Mouse (Mus musculus) right cerebral cortex, adult 2 months (tissue): ENCODE measurements at regions not wholly inside any gene's neighbourhood (a gene's known extent, or its start where the extent isn't known, plus 50 kb on each side); places are given as distances from the start of the nearest gene placed in this dataset.

ENCODE experiments used
- DNase-seq, 2 experiments: peaks; one replicate each; pipeline ENCODE4 v3.0.0; 2021 to 2022; ENCODE audit warnings: low spot score in 2 of 2

DNA sequence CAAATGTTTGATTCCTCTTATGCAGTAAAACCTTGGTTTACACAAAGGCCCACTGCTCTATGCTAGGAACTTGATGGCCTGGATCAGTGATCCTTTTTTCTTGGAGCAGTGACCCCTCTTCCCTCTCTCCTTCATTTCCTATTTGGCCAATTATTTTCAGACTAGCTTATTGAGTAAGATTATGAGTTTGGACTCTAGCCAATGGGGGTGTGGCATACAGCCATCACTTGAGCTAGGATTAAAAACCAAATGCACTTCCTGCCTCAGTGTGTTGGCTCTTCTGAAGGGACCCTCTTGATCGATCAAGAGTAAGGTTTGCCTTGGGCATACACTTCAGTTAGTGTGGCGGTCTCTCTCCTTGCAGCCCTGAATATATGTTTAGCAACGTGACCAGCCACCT, 1172.6 kb upstream of the Gulo start:
- DNase-seq = no peak

DNA sequence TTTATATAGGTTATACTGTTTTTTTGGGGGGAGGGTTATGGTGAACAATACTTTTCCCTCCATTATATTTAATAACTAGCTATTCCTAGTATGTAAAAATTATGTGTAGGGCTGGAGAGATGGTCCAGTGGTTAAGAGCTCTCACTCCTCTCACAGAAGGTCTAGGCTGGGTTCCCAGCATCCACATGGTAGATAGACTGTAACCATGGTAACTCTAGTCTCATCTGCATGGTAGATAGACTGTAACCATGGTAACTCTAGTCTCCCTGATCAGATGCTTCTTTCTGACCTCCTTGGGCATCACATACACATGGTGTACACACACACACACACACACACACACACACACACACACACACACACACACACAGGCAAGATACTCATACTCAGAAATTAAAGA, 1170.5 kb upstream of the Gulo start:
- DNase-seq = no peak

- no peak for DNase-seq
Measured at GRCm38 (mm10) chr14:67178329-67179039, 1169.5 kb upstream of the Gulo start.

DNA sequence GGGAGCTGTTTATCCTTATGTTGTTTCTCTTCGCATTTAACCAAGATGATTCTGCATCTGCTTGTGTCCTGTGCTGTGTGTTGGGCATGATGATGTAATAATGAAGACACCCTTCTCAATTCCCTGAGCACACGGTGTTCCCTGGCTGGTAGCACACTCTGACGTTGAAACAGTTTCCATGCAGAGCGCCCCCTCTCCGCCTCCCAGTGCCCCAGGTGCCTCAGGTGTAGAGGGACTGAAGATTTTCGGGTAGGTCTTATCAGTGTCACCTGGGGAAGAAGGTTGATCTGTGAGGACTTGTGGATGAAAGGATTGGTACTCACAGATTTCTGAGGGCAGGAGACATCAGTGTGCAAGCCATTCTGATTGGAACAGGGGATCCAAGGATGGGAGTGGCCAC, 1167.7 kb upstream of the Gulo start:
- DNase-seq = no peak

DNA sequence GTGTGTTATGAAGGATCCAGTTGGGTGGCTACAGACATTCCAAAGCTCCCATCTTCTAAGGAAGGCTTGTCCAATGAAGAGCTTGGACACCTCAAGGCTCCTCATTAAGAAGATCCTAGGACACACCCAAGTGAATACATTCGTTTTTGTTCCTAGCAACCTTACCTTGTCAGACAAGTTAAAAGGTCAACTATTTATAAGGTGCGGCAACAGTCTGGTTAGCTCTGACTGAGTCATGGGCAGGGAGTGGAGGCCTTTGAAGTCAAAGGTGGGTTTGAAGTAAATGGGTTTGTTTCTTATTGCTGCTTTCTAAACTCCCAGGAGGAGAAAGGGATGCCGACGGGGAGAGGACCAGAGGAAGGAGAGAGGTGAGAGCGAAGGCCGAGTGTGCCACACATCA, 1167.1 kb upstream of the Gulo start:
- DNase-seq = no peak

- no peak for DNase-seq
Measured at GRCm38 (mm10) chr14:67174929-67175328, 1165.9 kb upstream of the Gulo start.

- DNase-seq = no peak
Measured at GRCm38 (mm10) chr14:67170801-67171200, 1161.8 kb upstream of the Gulo start.

GRCm38 (mm10) chr14:67170248-67170647, 1161.2 kb upstream of the Gulo start:
- no peak for DNase-seq

DNA sequence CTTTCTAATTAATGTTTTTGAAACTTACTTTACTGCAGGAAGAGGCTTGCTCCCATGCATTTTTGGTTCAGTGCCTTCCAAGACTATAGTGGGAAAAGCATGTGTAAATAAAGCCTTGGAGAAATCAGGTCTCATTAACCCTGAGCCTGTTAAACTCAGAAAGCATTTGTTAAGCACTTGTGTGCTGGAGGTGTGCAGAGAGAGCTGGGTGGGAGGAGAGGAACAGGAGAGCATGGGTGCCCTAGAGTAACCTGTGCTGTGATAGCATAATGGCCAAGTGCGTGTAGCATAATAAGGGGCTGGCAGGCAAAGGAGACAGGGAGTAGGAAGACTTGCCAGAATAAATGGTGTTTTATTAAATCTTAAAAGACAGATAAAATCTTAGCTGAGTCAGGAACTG, 1160.2 kb upstream of the Gulo start:
- no peak for DNase-seq

- DNase-seq = no peak
Measured at GRCm38 (mm10) chr14:67159996-67160395, 1151.0 kb upstream of the Gulo start.

- no peak for DNase-seq
Measured at GRCm38 (mm10) chr14:67158867-67159266, 1149.9 kb upstream of the Gulo start.

DNA sequence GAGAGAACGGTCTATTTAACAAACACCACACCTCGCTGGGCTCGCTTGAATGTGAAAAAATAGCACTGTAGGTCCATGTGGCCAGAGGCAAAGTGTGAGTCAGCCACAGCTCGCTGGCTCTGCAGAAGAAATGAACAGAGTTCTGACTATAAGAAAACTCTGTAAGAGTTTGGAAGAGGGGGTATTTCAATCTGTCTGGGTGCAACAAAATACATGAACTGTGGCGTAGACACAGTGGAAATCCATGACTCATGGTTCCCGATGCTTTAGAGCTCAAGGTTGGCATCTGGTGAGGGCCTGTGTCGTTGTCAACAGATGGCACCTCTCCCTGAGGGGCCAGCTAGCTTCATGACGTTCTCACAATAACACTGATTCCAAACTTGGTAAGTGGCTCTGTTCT, 1147.4 kb upstream of the Gulo start:
- peak in 1 of 2 experiments; percentile 43 for DNase-seq

GRCm38 (mm10) chr14:67153621-67154020, 1144.6 kb upstream of the Gulo start:
- DNase-seq = no peak

DNA sequence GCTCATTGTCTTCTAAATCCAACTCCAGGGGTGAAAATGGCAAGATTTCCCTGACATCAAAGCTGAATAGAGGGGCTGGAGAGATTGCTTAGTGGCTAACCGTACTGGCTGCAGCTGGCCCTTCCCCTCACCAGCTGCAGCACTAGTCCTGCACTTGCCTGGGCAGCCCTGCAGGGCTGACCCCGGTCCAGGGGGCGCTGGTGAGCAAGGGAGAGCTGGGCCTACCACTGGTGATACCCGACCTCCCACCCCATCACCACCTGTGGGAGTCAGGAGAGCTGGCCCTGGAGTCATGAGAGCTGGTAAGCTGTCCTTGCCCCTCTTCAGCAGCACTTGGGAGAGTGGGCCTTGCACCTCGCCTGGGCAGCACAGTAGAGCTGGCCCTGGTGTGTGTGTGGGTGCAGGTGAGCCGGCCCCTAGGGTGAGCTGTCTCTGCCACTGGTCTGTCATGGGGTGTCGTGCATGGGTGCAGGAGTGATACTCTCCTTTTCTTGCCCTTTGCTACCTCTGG, 1141.0 kb upstream of the Gulo start:
- DNase-seq = no peak

- no peak for DNase-seq
Measured at GRCm38 (mm10) chr14:67149091-67149490, 1140.1 kb upstream of the Gulo start.

GRCm38 (mm10) chr14:67146602-67147001, 1137.6 kb upstream of the Gulo start:
- no peak for DNase-seq

GRCm38 (mm10) chr14:67145046-67145445, 1136.0 kb upstream of the Gulo start:
- no peak for DNase-seq

- no peak for DNase-seq
Measured at GRCm38 (mm10) chr14:67144461-67144985, 1135.5 kb upstream of the Gulo start.

- no peak for DNase-seq
Measured at GRCm38 (mm10) chr14:67143826-67144225, 1134.8 kb upstream of the Gulo start.

DNA sequence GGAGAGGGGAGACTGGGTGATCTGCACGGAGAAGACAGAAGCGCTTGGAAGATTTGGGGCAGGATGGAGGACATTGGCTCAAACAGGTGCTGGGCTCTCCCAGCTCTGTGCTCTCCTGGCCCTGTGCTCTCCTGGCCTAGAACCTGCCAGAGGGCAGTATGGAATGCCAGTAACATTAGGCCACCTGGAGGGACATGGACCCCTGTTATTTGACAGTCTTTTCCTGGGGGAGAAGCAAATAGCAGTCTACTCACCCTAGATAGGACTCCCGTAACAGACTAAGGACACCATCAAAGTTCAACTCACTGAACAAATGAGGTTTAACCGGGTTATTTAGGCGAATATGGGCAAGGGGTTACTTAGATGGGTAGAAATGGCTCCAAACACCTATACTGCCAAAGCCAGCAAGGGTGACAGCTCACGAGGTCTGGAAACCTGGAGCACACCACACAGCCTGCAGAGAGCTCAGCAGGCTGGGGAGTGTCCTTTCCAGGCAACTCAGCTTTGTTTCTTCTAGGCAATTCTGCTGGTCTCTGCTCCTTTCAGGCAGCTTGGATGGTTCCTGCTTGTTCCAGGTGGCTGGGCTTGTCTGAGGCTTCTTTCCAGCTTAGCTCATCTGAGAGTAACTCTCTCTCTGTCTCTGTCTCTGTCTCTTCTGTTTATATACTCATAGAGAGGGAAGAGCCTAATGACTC, 1133.7 kb upstream of the Gulo start:
- no peak for DNase-seq

DNA sequence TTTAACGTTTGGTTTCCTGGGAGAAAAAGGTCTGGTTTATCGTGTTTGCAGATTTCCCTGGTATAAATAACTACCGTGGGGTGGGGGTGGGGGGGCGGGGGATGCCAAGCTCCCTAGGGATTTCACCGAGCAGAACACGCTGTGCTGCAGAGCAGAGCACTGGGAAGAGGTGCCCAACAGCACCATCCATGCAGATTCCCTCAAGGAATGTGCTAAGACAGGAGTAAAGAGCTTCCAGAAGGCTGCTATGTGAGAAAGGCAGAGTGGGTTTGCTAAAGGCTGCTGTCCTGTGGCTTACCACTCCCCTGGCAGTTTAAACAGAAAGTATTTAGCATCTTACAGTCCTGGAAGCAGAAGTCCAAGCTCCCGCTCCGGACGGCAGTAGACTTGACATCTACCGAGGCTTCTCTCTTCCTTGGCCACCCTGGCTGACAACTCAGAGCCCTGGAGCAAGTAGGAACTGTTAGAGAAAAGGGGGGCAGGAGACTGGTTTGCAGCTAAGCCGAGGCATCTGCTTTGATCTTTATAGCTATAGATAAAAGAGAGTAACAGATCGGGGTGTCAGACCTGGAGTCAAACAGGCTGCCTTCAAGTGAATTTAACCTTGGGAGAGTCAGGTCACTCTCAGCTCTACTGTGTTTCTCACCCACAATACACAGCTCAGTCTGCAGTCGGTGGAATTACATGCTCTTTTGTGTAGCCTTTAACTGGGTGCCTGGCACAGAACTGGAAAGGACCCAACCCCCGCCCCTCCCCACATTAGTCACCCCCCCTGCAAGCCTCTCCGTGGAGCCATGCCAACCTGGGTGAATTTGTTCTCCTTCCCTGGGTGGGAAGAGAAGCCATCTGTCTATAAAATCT, 1132.8 kb upstream of the Gulo start:
- peak; percentile 57 to 67 for DNase-seq

DNA sequence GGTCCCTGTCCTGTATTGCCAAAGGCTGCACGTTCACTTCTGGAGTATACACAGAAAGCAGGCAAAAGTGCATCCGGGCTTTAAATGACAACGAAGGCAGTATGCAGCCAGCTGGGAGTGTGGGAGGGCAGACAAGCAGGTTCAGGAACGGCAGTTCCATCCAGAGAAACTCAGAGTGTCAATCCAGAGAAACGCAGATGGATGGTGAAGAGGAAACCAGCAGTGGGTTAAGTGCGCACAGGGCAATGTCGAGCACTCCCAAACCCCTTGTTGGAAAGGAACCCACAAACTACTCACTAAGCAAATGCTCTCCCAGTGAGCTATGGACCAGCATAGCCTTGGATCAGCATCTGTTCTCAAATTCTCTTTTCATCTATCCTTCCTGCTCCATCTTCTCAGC, 1132.1 kb upstream of the Gulo start:
- DNase-seq = peak; percentile 45 to 68
